Mouse (Mus musculus): ENCODE results near the gene Vamp2. TPM values are rescaled to one million over a fixed set of nuclear protein-coding genes. Genes with fewer than 3 reads are reported as not detected.

The Vamp2 gene
- polyA plus RNA-seq, 1 experiment from 2014 or later: 103 TPM

DNA sequence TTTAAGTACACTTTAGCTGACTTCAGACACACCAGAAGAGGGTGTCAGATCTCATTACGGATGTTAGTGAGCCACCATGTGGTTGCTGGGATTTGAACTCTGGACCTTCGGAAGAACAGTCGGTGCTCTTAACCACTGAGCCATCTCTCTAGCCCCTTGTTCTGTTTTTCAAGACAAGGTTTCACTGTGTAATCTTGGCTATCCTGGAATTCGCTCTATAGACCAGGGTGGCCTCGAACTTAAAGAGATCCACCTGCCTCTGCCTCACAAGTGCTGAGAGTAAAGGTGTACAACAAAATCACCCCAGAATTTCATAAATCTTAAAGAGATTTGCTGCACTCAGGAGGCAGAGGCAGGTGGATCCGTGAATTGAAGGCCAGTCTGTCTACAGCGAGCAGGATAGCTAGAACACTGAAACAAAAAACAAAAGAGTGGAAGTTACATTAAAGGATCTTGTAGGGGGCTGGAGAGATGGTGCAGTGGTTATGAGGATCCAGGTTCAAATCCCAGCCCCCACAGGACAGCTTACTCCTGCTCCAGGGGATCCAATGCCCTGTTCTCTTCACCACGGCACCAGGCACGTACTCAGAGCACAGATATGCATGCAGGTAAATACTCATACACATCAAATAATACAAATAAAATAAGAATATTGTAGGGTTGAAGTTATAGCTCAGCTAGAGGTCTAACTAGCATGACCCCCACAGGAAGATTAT lies 12.4 kb upstream of the Vamp2 start:
- no peaks in the 10 kb centered on the region for H3K9me3 ChIP-seq
- WGBS: 50% methylated on average over 9 of the region's 9 CpGs
- H3K36me3 ChIP-seq (replicated peaks): no peaks in the 10 kb centered on the region
- H3K27me3 ChIP-seq: no peaks in the 10 kb centered on the region
- no peak for ATAC-seq (ENCODE audit: low FRiP score)
- H3K27ac ChIP-seq: no peak overlapping the region
- peaks cover 25% of the 10 kb centered on the region for H3K4me1 ChIP-seq
- H3K4me3 ChIP-seq (replicated peaks): no peak overlapping the region
- H3K9ac ChIP-seq: no peak overlapping the region
- H3K4me2 ChIP-seq: no peak overlapping the region

DNA sequence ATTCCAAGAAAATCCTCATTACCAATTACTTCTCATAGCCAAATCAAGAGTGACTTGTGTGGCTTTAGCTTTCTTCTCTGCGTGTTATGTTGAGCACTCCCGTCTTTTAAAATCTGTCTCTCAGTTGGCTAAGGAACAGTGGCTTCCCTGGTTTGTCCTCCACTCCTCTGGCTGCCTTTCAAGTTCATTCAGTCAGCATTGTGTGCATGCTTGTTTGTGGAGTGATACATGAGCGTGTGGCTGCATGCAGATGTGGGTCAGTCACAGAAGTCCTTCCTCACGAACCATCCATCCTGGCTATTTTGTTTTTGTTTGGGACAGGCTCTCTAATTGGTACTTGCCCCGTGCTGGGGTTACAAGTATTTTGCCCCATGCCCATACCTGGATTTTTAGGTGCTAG lies 11.7 kb upstream of the Vamp2 start:
- H3K4me3 ChIP-seq (replicated peaks): no peak overlapping the region
- no peaks in the 10 kb centered on the region for H3K9me3 ChIP-seq
- no peaks in the 10 kb centered on the region for H3K27me3 ChIP-seq
- H3K27ac ChIP-seq: no peak overlapping the region
- 68% methylated on average over 5 of the region's 5 CpGs for WGBS
- H3K36me3 ChIP-seq (replicated peaks): no peaks in the 10 kb centered on the region
- no peak for ATAC-seq (ENCODE audit: low FRiP score)
- peaks cover 19% of the 10 kb centered on the region for H3K4me1 ChIP-seq
- H3K4me2 ChIP-seq: no peak overlapping the region
- no peak overlapping the region for H3K9ac ChIP-seq

DNA sequence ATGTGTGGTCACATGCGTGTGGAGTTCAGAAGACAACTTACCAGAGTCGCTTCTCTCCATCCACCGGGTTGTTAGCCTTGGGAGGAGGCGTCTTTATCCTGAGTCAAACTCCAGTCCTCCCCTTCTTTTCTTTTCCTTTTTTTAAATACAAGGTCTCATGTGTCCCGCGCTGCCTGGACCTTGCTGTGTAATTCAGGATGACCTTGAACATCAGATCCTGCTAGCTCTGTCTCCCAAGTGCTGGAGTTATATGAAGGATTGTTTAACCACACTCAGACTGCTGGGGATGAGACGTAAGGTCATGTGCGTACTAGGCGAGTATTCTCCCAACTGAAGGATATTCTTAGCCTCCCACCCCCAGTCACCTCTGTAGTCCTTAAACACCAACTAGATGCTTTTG lies 11.0 kb upstream of the Vamp2 start:
- no peak overlapping the region for H3K4me2 ChIP-seq
- H3K9me3 ChIP-seq: no peaks in the 10 kb centered on the region
- ATAC-seq (ENCODE audit: low FRiP score): no peak
- H3K4me1 ChIP-seq: peaks cover 15% of the 10 kb centered on the region
- H3K27me3 ChIP-seq: no peaks in the 10 kb centered on the region
- no peak overlapping the region for H3K27ac ChIP-seq
- no peak overlapping the region for H3K9ac ChIP-seq
- H3K4me3 ChIP-seq (replicated peaks): no peak overlapping the region
- WGBS: 86% methylated on average over 9 of the region's 9 CpGs
- H3K36me3 ChIP-seq (replicated peaks): no peaks in the 10 kb centered on the region

DNA sequence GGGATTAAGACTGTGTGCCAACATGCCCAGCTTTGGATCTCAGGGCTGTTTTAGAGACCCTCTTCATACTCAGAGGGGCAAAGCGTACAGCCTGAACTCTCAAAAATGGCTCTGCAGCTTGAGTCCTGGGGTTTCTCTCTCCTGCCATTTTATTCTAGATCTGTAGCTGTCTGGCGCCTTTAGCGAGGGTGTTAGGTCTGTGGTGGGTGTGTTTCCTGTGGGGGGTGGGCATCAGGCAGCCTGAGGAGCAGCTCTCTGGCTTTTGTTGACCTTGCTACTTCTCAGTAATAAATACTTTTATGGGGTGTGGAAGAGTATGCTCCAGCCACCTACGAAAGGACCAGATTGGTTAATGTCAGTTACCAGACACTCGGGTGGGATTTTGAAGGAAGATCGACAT lies 10.2 kb upstream of the Vamp2 start:
- Histone ChIP-seq H3K4me1 (peaks cover 11% of the 10 kb centered on the region; the same call in 1 of the 2 replicates), H3K4me3 (replicated peaks) (no peak overlapping the region), H3K27me3 (no peaks in the 10 kb centered on the region), H3K36me3 (replicated peaks) (no peaks in the 10 kb centered on the region), H3K27ac (no peak overlapping the region), H3K4me2 (no peak overlapping the region), H3K9ac (no peak overlapping the region), H3K9me3 (no peaks in the 10 kb centered on the region)
- WGBS: 82% methylated on average over 6 of the region's 6 CpGs
- no peak for ATAC-seq (ENCODE audit: low FRiP score)

DNA sequence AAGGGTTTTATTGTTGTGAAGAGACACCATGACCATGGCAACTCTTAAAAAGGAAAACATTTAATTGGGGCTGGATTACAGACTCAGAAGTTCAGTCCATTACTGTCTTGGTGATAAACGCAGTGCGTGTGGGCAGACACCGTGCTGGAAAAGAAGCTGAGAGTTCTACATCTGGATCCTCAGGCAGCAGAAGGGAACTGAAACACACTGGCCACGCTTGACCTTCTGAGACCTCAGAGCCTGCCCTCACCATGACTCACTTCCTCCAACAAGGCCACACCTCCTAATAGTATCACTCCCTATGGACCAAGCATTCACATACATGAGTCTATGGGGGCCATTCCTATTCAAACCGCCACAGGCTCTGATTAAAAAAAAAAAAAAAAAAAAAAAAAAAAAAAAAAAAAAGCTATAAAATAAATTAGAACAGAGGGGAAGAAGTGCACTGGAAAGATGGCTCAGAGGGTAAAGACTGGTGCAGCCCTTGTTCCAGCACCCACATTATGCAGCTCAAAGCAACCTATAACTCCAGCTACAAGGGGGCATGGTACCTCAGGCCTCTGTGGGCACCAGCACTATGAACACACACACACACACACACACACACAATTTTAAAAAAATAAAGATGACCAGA lies 9.4 kb upstream of the Vamp2 start:
- Histone ChIP-seq H3K27me3 (no peaks in the 10 kb centered on the region), H3K9ac (no peak overlapping the region), H3K27ac (no peak overlapping the region), H3K36me3 (replicated peaks) (no peaks in the 10 kb centered on the region), H3K4me2 (no peak overlapping the region), H3K4me1 (peaks cover 9% of the 10 kb centered on the region; the same call in 1 of the 2 replicates), H3K4me3 (replicated peaks) (no peak overlapping the region), H3K9me3 (no peaks in the 10 kb centered on the region)
- no peak for ATAC-seq (ENCODE audit: low FRiP score)
- WGBS: 85% methylated on average over 5 of the region's 5 CpGs

DNA sequence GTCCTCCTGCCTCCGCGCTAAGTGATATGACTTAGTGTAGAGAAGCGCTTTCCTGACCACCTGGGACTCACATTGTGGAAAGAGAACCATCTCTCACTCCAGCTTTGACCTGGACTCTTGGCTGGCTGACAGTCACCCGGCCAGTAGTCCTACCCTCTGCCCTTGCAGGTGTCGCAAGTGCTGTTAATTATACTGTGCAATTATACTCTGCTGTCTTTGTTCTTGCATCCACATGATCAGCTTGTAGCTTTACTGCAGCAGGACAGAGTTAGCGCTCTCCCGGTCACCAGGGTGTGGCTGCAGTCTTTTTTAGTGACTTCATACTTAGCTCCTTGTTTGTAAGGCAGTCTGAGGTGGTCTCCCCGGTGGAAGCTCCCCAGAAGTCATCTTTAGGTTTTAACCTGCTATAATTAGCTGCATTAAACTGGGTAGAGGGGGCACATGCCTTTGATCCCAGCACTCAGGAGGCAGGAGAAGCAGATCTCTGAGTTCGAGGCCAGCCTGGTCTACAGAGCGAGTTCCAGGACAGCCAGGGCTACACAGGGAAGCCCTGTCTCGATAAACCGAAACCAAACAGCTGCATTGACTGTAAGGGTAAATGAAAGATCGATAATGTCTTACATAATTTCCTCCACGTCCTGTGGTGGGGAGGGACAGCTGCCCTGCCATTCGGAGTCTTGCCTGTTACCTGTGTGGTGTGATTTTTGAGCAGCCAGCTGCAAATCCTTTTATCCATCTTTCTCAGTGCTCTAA lies 8.0 kb upstream of the Vamp2 start:
- ATAC-seq (ENCODE audit: low FRiP score): no peak
- Histone ChIP-seq H3K36me3 (replicated peaks) (no peaks in the 10 kb centered on the region), H3K4me3 (replicated peaks) (no peak overlapping the region), H3K4me1 (no peaks in the 10 kb centered on the region), H3K9me3 (no peaks in the 10 kb centered on the region), H3K27ac (no peak overlapping the region), H3K27me3 (no peaks in the 10 kb centered on the region), H3K9ac (no peak overlapping the region), H3K4me2 (no peak overlapping the region)
- 87% methylated on average over 15 of the region's 15 CpGs for WGBS

DNA sequence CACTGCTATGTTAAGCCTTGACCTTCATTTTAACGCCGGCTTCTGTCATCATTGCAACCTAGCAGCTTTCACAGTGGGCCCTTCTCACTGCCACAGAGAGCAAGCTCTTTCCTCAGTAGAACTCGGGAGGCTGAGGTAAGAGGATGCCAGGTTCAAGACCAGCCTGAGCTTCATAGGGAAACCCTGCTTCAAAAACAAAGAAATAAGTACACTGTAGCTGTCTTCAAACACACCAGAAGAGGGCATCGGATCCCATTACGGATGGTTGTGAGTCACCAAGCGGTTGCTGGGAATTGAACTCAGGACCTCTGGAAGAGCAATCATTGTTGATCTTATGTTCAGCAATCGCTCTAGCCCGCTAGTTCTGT lies 7.5 kb upstream of the Vamp2 start:
- H3K4me3 ChIP-seq (replicated peaks): no peak overlapping the region
- no peak for ATAC-seq (ENCODE audit: low FRiP score)

DNA sequence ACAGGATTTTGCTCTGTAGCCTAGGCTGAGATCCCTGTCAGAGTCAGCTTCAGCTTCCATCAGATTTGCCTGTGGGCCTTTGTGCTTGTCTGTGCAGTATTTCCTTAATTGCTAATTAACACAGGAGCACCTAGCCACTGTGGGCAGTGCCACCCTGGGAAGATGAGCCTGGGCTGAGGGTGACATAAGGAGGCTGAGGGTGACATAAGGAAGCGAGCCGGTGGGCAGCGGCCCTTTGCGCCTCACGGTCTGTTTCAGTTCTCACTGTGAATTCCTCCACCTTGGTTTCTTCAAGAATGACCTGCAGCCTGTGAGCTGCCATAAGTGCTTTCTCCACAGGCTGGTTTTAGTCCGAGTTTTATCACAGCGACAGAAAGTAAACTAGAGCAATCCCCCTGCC lies 6.7 kb upstream of the Vamp2 start:
- no peak overlapping the region for H3K27ac ChIP-seq
- no peaks in the 10 kb centered on the region for H3K27me3 ChIP-seq
- H3K4me2 ChIP-seq: no peak overlapping the region
- no peaks in the 10 kb centered on the region for H3K36me3 ChIP-seq (replicated peaks)
- H3K9ac ChIP-seq: no peak overlapping the region
- no peak for ATAC-seq (ENCODE audit: low FRiP score)
- H3K4me1 ChIP-seq: no peaks in the 10 kb centered on the region
- no peak overlapping the region for H3K4me3 ChIP-seq (replicated peaks)
- H3K9me3 ChIP-seq: no peaks in the 10 kb centered on the region
- WGBS: 87% methylated on average over 7 of the region's 7 CpGs

More for the DNA sequence above, 7.5 kb upstream of the Vamp2 start:
- H3K4me1 ChIP-seq: no peaks in the 10 kb centered on the region
- no peaks in the 10 kb centered on the region for H3K27me3 ChIP-seq
- 89% methylated on average over 8 of the region's 8 CpGs for WGBS
- no peak overlapping the region for H3K27ac ChIP-seq
- no peak overlapping the region for H3K4me2 ChIP-seq
- H3K36me3 ChIP-seq (replicated peaks): no peaks in the 10 kb centered on the region
- H3K9me3 ChIP-seq: no peaks in the 10 kb centered on the region
- H3K9ac ChIP-seq: no peak overlapping the region

DNA sequence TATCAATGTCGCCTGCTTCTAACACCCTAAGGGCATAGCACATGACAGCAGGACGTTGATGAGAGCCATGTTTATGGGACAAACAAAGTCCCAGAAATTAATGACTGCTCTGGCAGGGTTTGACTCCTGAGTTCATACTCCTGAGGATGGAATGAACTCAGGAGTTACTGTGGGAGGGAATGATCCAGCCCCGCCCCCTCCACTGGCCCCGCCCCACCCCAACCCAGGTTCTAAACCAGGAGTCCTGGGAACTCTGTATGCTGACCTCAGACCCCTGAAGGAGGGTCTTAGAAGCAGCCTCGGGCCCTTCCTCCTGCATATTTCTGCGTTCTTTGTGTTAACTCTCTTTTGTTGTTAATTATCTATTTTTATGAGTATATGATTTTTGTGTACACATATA lies 2.7 kb upstream of the Vamp2 start:
- Histone ChIP-seq H3K9ac (no peak overlapping the region), H3K4me2 (no peak overlapping the region), H3K4me1 (peaks cover 18% of the 10 kb centered on the region), H3K36me3 (replicated peaks) (peaks cover 9% of the 10 kb centered on the region; the same call in 1 of the 2 replicates), H3K9me3 (no peaks in the 10 kb centered on the region), H3K27ac (no peak overlapping the region), H3K27me3 (no peaks in the 10 kb centered on the region), H3K4me3 (replicated peaks) (no peak overlapping the region)
- WGBS: 73% methylated on average over 6 of the region's 6 CpGs
- ATAC-seq (ENCODE audit: low FRiP score): no peak

DNA sequence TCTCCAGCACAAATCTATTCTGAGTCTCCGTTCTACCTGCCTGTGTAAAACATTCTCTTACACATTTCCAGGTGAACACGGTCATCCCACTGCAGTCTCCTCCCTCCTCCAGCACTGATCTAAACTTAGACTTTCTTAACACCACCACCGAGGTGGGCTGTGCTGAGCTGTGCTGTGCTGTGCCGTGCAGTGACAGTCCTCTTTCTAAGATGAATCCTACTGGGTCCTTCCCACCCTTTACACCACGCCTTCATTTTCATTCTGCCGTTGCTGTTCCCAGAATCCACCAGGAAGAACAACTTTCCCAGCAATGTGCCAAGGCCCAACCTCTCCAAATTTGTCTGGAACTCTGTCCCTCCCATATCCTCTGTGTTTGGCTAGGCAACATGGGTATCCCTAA lies 1.9 kb upstream of the Vamp2 start:
- Histone ChIP-seq H3K4me1 (peaks cover 22% of the 10 kb centered on the region), H3K9me3 (no peaks in the 10 kb centered on the region), H3K27me3 (no peaks in the 10 kb centered on the region), H3K27ac (peak overlapping the region; percentile 50; the same call in 1 of the 2 replicates), H3K4me2 (no peak overlapping the region), H3K9ac (no peak overlapping the region), H3K36me3 (replicated peaks) (peaks cover 15% of the 10 kb centered on the region), H3K4me3 (replicated peaks) (no peak overlapping the region)
- no peak for ATAC-seq (ENCODE audit: low FRiP score)
- WGBS: 67% methylated on average over 6 of the region's 6 CpGs

DNA sequence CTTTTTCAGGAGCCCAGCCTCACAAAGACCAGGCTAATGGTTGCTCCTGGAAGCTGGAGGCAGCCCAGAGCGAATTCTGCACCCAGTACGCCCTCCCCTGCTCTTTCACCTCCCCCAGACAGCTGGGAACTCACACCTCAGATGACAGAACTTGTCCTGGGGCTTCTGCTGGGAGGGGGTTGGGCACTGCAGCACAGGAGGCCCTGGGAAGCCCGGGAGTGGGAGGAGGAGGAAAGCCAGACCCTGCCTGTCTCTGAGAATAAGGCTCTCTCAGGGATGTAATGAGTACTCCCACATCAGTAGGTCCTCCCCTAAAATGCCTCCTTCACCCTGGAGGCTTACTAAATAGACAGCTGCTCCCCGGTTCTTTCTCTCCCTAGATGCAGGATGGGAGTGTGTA lies 1.2 kb upstream of the Vamp2 start:
- Histone ChIP-seq H3K9ac (peak overlapping the region; percentile 25; the same call in 1 of the 2 replicates), H3K27me3 (no peaks in the 10 kb centered on the region), H3K4me2 (no peak overlapping the region), H3K27ac (peak overlapping the region; percentile 50; the same call in 1 of the 2 replicates), H3K9me3 (no peaks in the 10 kb centered on the region), H3K4me1 (peaks cover 22% of the 10 kb centered on the region), H3K36me3 (replicated peaks) (peaks cover 21% of the 10 kb centered on the region), H3K4me3 (replicated peaks) (no peak overlapping the region; the same call in 1 of the 2 replicates)
- WGBS: 42% methylated on average over 4 of the region's 4 CpGs
- no peak for ATAC-seq (ENCODE audit: low FRiP score)

DNA sequence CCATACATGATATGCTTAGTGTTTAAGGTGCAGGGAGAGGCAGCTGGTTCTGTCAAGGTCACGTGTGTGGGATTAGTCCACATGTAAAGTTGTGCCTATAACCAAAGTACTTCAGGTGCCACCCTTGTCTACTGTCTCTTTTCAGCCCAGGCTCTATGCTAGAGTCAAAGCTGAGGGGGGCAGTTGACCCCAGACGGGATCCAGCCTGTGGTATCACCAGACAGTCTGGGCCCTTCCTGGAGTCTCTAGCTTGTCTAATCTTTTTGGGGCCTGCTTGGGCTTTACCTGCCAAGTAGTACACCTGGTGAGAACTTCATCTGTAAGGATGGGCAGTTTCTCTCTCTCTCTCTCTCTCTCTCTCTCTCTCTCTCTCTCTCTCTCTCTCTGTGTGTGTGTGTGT lies 693 bp upstream of the Vamp2 start:
- Histone ChIP-seq H3K4me1 (peaks cover 22% of the 10 kb centered on the region), H3K27ac (0 out of 2 replicates have a peak overlapping the region, but pooled peaks have one; percentile 91), H3K4me2 (peak overlapping the region; percentile 98), H3K36me3 (replicated peaks) (peaks cover 21% of the 10 kb centered on the region), H3K9me3 (no peaks in the 10 kb centered on the region), H3K9ac (peak overlapping the region; percentile 99; the same call in 1 of the 2 replicates), H3K4me3 (replicated peaks) (no peak overlapping the region), H3K27me3 (no peaks in the 10 kb centered on the region)
- WGBS: 63% methylated on average over 2 of the region's 2 CpGs
- ATAC-seq (ENCODE audit: low FRiP score): no peak
